Mouse (Mus musculus) forebrain, embryonic 15.5 days (tissue): ENCODE measurements at regions not wholly inside any gene's neighbourhood (a gene's known extent, or its start where the extent isn't known, plus 50 kb on each side); places are given as distances from the start of the nearest gene placed in this dataset.

ENCODE experiments used
- ATAC-seq: fragments of 200-750 bp; cut with Nextera tagmentation; replicated peaks from 2 replicates; pipeline ENCODE4 v1.8.0; 2017; ENCODE audit warnings: mild to moderate bottlenecking, moderate TSS enrichment, moderate library complexity
- H3K27ac ChIP-seq: fragments of 300-500 bp; sonication (generic); replicated peaks from 2 replicates; pipeline ENCODE4 v1.5.1; 2015; ENCODE audit warnings: mild to moderate bottlenecking, inconsistent platforms
- H3K27me3 ChIP-seq: fragments of 300-500 bp; sonication (generic); 2 replicates; pipeline ENCODE4 v1.6.1; 2015; ENCODE audit warnings: inconsistent platforms
- H3K36me3 ChIP-seq: fragments of 300-500 bp; sonication (generic); 2 replicates; pipeline ENCODE4 v1.6.1; 2015; ENCODE audit warnings: mild to moderate bottlenecking, inconsistent platforms
- H3K4me1 ChIP-seq: fragments of 300-500 bp; sonication (generic); 2 replicates; pipeline ENCODE4 v1.6.1; 2015; ENCODE audit warnings: inconsistent platforms
- H3K4me2 ChIP-seq: fragments of 300-500 bp; sonication (generic); replicated peaks from 2 replicates; pipeline ENCODE4 v1.6.1; 2015; ENCODE audit warnings: mild to moderate bottlenecking, inconsistent platforms
- H3K4me3 ChIP-seq: fragments of 300-500 bp; sonication (generic); 2 replicates; pipeline ENCODE4 v1.5.1; 2015; ENCODE audit warnings: mild to moderate bottlenecking, inconsistent platforms
- H3K9ac ChIP-seq: fragments of 300-500 bp; sonication (generic); replicated peaks from 2 replicates; pipeline ENCODE4 v1.6.1; 2015; ENCODE audit warnings: mild to moderate bottlenecking, inconsistent platforms
- H3K9me3 ChIP-seq: fragments of 300-500 bp; sonication (generic); 2 replicates; pipeline ENCODE4 v1.6.1; 2016; ENCODE audit warnings: inconsistent platforms
- WGBS: fragments of 180-500 bp; shearing (Covaris S2); methylation state at CpG from one replicate; pipeline ENCODE4 v1.1.7; 2015; ENCODE audit warnings: mixed read lengths; 5-methylcytosine and 5-hydroxymethylcytosine counted together

GRCm38 (mm10) chr16:24192013-24192412, 201.3 kb upstream of the Lpp start:
- no peak overlapping the region for H3K9ac ChIP-seq
- H3K4me2 ChIP-seq, result no peak overlapping the region
- H3K9me3 ChIP-seq, result no peaks in the 10 kb centered on the region
- H3K36me3 ChIP-seq, result no peaks in the 10 kb centered on the region
- H3K4me3 ChIP-seq, result no peak overlapping the region
- H3K27ac ChIP-seq, result no peak overlapping the region
- no peaks in the 10 kb centered on the region for H3K27me3 ChIP-seq
- ATAC-seq, result no peak
- 100% methylated on average over 1 of the region's 1 CpGs for WGBS
- peaks cover 2% of the 10 kb centered on the region; the same call in 1 of the 2 replicates for H3K4me1 ChIP-seq

- 80% methylated on average over 6 of the region's 6 CpGs for WGBS
- no peak overlapping the region for H3K4me3 ChIP-seq
- H3K4me2 ChIP-seq, result no peak overlapping the region
- H3K27ac ChIP-seq, result no peak overlapping the region
- H3K36me3 ChIP-seq, result no peaks in the 10 kb centered on the region
- ATAC-seq, result no peak
- H3K9ac ChIP-seq, result no peak overlapping the region
- H3K27me3 ChIP-seq, result no peaks in the 10 kb centered on the region
- H3K4me1 ChIP-seq, result no peaks in the 10 kb centered on the region
- no peaks in the 10 kb centered on the region for H3K9me3 ChIP-seq
Observed at GRCm38 (mm10) chr16:24187131-24187530, 198.5 kb upstream of the Bcl6 start.

GRCm38 (mm10) chr16:24185989-24186388, 197.3 kb upstream of the Bcl6 start:
- Histone ChIP-seq H3K4me3 (no peak overlapping the region), H3K27ac (no peak overlapping the region), H3K36me3 (no peaks in the 10 kb centered on the region), H3K9me3 (no peaks in the 10 kb centered on the region), H3K4me2 (no peak overlapping the region), H3K27me3 (no peaks in the 10 kb centered on the region), H3K4me1 (no peaks in the 10 kb centered on the region), H3K9ac (no peak overlapping the region)
- no peak for ATAC-seq
- WGBS, result 86% methylated on average over 6 of the region's 6 CpGs

GRCm38 (mm10) chr16:24184846-24185245, 196.2 kb upstream of the Bcl6 start:
- no peak overlapping the region for H3K27ac ChIP-seq
- no peak overlapping the region for H3K4me3 ChIP-seq
- WGBS, result 87% methylated on average over 4 of the region's 4 CpGs
- no peaks in the 10 kb centered on the region for H3K36me3 ChIP-seq
- no peaks in the 10 kb centered on the region for H3K9me3 ChIP-seq
- no peak for ATAC-seq
- no peaks in the 10 kb centered on the region for H3K27me3 ChIP-seq
- H3K4me2 ChIP-seq, result no peak overlapping the region
- no peaks in the 10 kb centered on the region for H3K4me1 ChIP-seq
- H3K9ac ChIP-seq, result no peak overlapping the region

- H3K4me2 ChIP-seq, result no peak overlapping the region
- H3K9me3 ChIP-seq, result no peaks in the 10 kb centered on the region
- H3K9ac ChIP-seq, result no peak overlapping the region
- H3K4me1 ChIP-seq, result no peaks in the 10 kb centered on the region
- H3K27ac ChIP-seq, result no peak overlapping the region
- no peaks in the 10 kb centered on the region for H3K27me3 ChIP-seq
- 74% methylated on average over 3 of the region's 3 CpGs for WGBS
- H3K4me3 ChIP-seq, result no peak overlapping the region
- H3K36me3 ChIP-seq, result no peaks in the 10 kb centered on the region
- ATAC-seq, result no peak
Observed at GRCm38 (mm10) chr16:24183216-24183615, 194.6 kb upstream of the Bcl6 start.

- no peaks in the 10 kb centered on the region for H3K36me3 ChIP-seq
- H3K27me3 ChIP-seq, result no peaks in the 10 kb centered on the region
- H3K9me3 ChIP-seq, result no peaks in the 10 kb centered on the region
- ATAC-seq, result no peak
- no peak overlapping the region for H3K27ac ChIP-seq
- no peak overlapping the region for H3K4me2 ChIP-seq
- H3K4me1 ChIP-seq, result no peaks in the 10 kb centered on the region
- no peak overlapping the region for H3K4me3 ChIP-seq
- WGBS, result 86% methylated on average over 3 of the region's 3 CpGs
- no peak overlapping the region for H3K9ac ChIP-seq
Observed at GRCm38 (mm10) chr16:24181388-24181787, 192.7 kb upstream of the Bcl6 start.

GRCm38 (mm10) chr16:24180666-24181065, 192.0 kb upstream of the Bcl6 start:
- ATAC-seq, result no peak
- Histone ChIP-seq H3K27ac (no peak overlapping the region), H3K36me3 (no peaks in the 10 kb centered on the region), H3K4me2 (no peak overlapping the region), H3K4me3 (no peak overlapping the region), H3K27me3 (no peaks in the 10 kb centered on the region), H3K9me3 (no peaks in the 10 kb centered on the region), H3K4me1 (no peaks in the 10 kb centered on the region), H3K9ac (no peak overlapping the region)
- 92% methylated on average over 5 of the region's 5 CpGs for WGBS

GRCm38 (mm10) chr16:24177564-24177963, 188.9 kb upstream of the Bcl6 start:
- Histone ChIP-seq H3K9me3 (no peaks in the 10 kb centered on the region), H3K27ac (no peak overlapping the region), H3K4me2 (no peak overlapping the region), H3K36me3 (no peaks in the 10 kb centered on the region), H3K4me1 (no peaks in the 10 kb centered on the region), H3K9ac (no peak overlapping the region), H3K4me3 (no peak overlapping the region), H3K27me3 (no peaks in the 10 kb centered on the region)
- WGBS, result 85% methylated on average over 2 of the region's 2 CpGs
- no peak for ATAC-seq

- Histone ChIP-seq H3K36me3 (no peaks in the 10 kb centered on the region), H3K4me2 (no peak overlapping the region), H3K9ac (no peak overlapping the region), H3K27me3 (no peaks in the 10 kb centered on the region), H3K9me3 (no peaks in the 10 kb centered on the region), H3K4me1 (no peaks in the 10 kb centered on the region), H3K27ac (no peak overlapping the region), H3K4me3 (no peak overlapping the region)
- 53% methylated on average over 7 of the region's 7 CpGs for WGBS
- no peak for ATAC-seq
Observed at GRCm38 (mm10) chr16:24177131-24177530, 188.5 kb upstream of the Bcl6 start.

- Histone ChIP-seq H3K27ac (no peak overlapping the region), H3K9ac (no peak overlapping the region), H3K27me3 (no peaks in the 10 kb centered on the region), H3K9me3 (no peaks in the 10 kb centered on the region), H3K4me1 (no peaks in the 10 kb centered on the region), H3K4me2 (no peak overlapping the region), H3K36me3 (no peaks in the 10 kb centered on the region), H3K4me3 (no peak overlapping the region)
- WGBS, result 59% methylated on average over 2 of the region's 2 CpGs
- ATAC-seq, result no peak; the same call in 1 of the 2 replicates
Observed at GRCm38 (mm10) chr16:24176057-24176456, 187.4 kb upstream of the Bcl6 start.

GRCm38 (mm10) chr16:24175235-24175760, 186.6 kb upstream of the Bcl6 start:
- no peak overlapping the region for H3K27ac ChIP-seq
- no peaks in the 10 kb centered on the region for H3K36me3 ChIP-seq
- WGBS, result 78% methylated on average over 9 of the region's 9 CpGs
- no peaks in the 10 kb centered on the region for H3K27me3 ChIP-seq
- no peak overlapping the region for H3K9ac ChIP-seq
- ATAC-seq, result no peak
- no peaks in the 10 kb centered on the region for H3K9me3 ChIP-seq
- H3K4me1 ChIP-seq, result no peaks in the 10 kb centered on the region
- H3K4me2 ChIP-seq, result no peak overlapping the region
- no peak overlapping the region for H3K4me3 ChIP-seq

GRCm38 (mm10) chr16:24174595-24174994, 185.9 kb upstream of the Bcl6 start:
- 82% methylated on average over 3 of the region's 3 CpGs for WGBS
- no peaks in the 10 kb centered on the region for H3K4me1 ChIP-seq
- no peak for ATAC-seq

GRCm38 (mm10) chr16:24173783-24174518, 185.3 kb upstream of the Bcl6 start:
- Histone ChIP-seq H3K4me1 (no peaks in the 10 kb centered on the region), H3K27ac (no peak overlapping the region), H3K27me3 (no peaks in the 10 kb centered on the region), H3K9ac (no peak overlapping the region), H3K9me3 (no peaks in the 10 kb centered on the region), H3K36me3 (no peaks in the 10 kb centered on the region), H3K4me3 (no peak overlapping the region), H3K4me2 (no peak overlapping the region)
- WGBS, result 91% methylated on average over 5 of the region's 5 CpGs
- ATAC-seq, result no peak

More at GRCm38 (mm10) chr16:24174595-24174994, 185.9 kb upstream of the Bcl6 start:
- Histone ChIP-seq H3K27ac (no peak overlapping the region), H3K36me3 (no peaks in the 10 kb centered on the region), H3K4me3 (no peak overlapping the region), H3K4me2 (no peak overlapping the region), H3K27me3 (no peaks in the 10 kb centered on the region), H3K9ac (no peak overlapping the region), H3K9me3 (no peaks in the 10 kb centered on the region)
